Mouse (Mus musculus) bone marrow, adult 2 months (tissue): ENCODE results near the gene Spata45. TPM values are rescaled to one million over a fixed set of nuclear protein-coding genes. Genes with fewer than 3 reads are reported as not detected.

Source experiments
- H3K27ac ChIP-seq: fragments of 200-500 bp; 2 replicates; pipeline ENCODE4 v1.5.1; 2012; ENCODE audit warnings: low read depth, mild to moderate bottlenecking, control low read depth, inconsistent platforms, low read length; ENCODE audit not compliant: control insufficient read depth, poor library complexity, insufficient read depth
- H3K4me1 ChIP-seq: fragments of 200-500 bp; 2 replicates; pipeline ENCODE4 v1.6.1; 2011; ENCODE audit warnings: low read length; ENCODE audit not compliant: control insufficient read depth, insufficient read depth
- H3K4me3 ChIP-seq: fragments of 200-500 bp; replicated peaks from 2 replicates; pipeline ENCODE3; 2011; ENCODE audit warnings: mild to moderate bottlenecking, low read depth, low read length, control low read depth; ENCODE audit not compliant: control insufficient read depth
- CTCF ChIP-seq: fragments of 200-500 bp; IDR thresholded peaks from 2 replicates; pipeline ENCODE4 v1.5.1; 2011; ENCODE audit warnings: low read length, control low read depth; ENCODE audit not compliant: control insufficient read depth, insufficient read depth
- POLR2A ChIP-seq: fragments of 200-500 bp; IDR thresholded peaks from 2 replicates; pipeline ENCODE4 v1.6.1; 2011; ENCODE audit warnings: low read depth, mild to moderate bottlenecking, control low read depth, low read length, borderline replicate concordance; ENCODE audit not compliant: control insufficient read depth
- WGBS: fragments of 180-500 bp; shearing (Covaris S2); methylation state at CpG from one replicate; pipeline ENCODE4 v1.1.7; 2018; 5-methylcytosine and 5-hydroxymethylcytosine counted together
- polyA plus RNA-seq: library from polyadenylated mRNA; stranded (reverse); fragments of >200 nt; gene quantifications from 2 replicates; pipeline ENCODE4 v1.2.4, GENCODE M21; 2011; ENCODE audit warnings: low replicate concordance; ENCODE audit not compliant: missing spikeins, insufficient read depth, insufficient read length

Spata45 gene
- not detected in 2 replicates for polyA plus RNA-seq

DNA sequence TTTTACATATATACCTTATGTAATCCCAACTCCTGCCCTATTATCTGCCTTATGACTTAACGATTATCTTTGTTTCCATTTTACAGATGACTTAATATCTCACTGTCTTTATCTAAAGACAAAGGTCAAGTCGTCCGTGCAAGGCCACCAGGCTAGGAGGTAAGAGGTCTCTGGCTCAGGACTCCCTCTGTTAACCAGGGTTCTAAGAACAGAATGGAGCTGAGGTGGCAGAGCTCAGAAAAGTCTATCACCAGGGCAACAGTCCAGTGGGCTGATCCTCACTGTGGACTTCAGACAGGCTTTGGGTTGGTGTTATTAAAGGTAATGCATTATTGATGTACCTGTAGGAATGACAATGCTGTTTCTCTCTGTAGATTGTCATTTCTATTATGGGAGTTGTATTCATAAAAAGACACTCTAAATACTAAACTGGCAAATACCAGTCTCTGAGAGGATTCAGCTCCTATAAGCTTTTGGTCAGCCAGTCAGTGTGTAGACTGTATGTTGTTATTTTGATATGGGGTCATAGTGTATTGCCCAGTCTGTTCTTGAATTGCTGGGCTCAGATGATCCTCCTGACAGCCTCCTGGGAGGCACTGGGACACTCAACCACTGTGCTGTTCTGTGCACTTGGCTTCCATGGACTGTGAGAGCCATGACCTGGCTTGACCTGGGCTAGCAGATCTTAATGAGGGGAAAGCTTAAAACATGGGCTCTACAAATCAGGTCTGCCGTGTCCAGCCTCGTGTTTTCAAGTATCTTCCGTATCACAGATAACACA is at the start of gene Spata45:
Gene Spata45, plus strand, starts transcription at position 86 of the 781 bp plus-strand sequence.
- H3K27ac ChIP-seq: no peak within 1 kb of the TSS
- H3K4me1 ChIP-seq: no peaks in the 10 kb centered on the region
- no peak for TF ChIP-seq POLR2A
- no peak for TF ChIP-seq CTCF
- 75% methylated on average over 6 of the region's 6 CpGs for WGBS
- no peak within 1 kb of the TSS for H3K4me3 ChIP-seq

DNA sequence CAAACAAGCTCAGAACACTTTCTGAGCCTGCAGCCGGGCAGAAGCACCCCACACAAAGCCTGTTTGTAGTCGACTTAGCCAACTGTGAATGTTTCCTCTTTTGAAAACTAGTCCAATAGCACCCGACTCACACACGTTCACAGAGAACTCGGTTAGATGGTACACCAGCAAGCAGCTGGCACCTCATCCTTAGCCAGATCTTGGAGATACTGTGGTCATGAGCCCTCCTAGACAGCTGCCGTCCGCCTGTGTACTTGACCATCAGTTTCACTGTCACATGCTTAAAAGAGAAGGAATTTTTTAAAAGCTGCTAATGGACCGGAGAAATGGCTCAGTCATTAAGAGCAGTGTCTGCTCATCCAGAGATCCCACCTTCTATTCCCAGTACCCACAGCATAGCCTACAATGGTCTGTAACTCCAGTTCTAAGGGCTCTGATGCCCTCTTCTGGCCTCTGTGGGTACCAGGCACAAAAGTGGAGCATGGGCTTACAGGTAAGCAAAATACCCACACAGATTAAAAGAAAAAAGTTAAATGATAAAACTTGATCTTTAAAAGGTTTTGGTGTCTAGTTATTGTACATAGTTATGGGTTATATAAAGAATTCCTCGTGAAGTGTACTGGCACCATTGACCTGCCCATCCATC is 46.9 kb upstream of the Spata45 start:
- TF ChIP-seq POLR2A (no peak), CTCF (peak; percentile 18; the same call in 1 of the 2 replicates)
- no peak overlapping the region for H3K27ac ChIP-seq
- WGBS: 70% methylated on average over 9 of the region's 9 CpGs

DNA sequence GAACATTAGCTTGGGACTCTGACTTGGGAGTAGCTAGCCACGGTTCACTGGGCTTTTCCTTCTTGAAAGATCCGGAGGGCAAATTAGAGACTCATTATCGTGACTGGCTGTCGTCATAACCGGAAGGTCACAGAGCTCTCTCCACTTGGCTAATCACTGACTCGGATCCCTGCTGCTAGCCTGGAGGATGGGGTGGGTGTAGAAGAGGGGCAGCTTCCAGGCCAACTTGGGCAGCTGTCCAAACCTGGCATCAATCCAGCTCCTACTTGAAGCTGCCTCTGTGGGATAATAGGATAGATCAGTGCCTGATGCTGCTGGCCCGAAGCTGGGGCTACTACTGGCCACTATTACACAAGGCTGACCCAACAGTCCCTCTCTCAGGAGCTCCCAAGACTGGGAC is 40.9 kb upstream of the Spata45 start:
- no peak overlapping the region for H3K4me3 ChIP-seq
- no peak for TF ChIP-seq CTCF
- TF ChIP-seq POLR2A: no peak
- no peak overlapping the region for H3K27ac ChIP-seq
- 76% methylated on average over 7 of the region's 7 CpGs for WGBS
- no peaks in the 10 kb centered on the region for H3K4me1 ChIP-seq

More for the DNA sequence above, 46.9 kb upstream of the Spata45 start:
- Histone ChIP-seq H3K4me1 (no peaks in the 10 kb centered on the region), H3K4me3 (no peak overlapping the region)

DNA sequence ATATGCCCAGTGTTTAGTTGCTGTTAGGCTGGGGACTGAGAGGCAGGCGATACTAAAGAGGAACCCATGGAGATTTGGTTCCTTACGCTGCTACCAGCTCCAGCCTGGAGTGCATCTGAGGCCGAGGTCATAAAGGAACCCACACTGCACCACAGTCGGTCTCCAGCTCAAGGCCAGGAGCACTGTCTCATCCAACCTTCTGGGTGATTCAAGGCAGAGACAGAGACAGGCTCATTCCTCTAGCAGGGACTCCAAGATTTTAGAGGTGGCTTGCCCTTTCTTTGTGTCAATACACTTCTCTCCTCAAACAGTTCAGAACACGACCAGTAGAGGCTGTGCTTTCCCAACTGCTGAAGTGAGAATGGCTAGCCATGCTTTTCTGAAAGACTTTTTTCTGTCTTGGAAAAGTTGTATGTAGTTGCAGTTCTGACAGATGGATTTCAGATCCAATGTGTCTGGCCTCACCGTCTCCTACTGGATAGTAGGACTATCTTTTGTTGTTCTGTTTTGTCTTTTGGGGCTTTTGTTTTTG is 40.0 kb upstream of the Spata45 start:
- TF ChIP-seq POLR2A (no peak), CTCF (no peak)
- H3K4me3 ChIP-seq: no peak overlapping the region
- H3K27ac ChIP-seq: no peak overlapping the region
- 55% methylated on average over 6 of the region's 6 CpGs for WGBS
- H3K4me1 ChIP-seq: no peaks in the 10 kb centered on the region

DNA sequence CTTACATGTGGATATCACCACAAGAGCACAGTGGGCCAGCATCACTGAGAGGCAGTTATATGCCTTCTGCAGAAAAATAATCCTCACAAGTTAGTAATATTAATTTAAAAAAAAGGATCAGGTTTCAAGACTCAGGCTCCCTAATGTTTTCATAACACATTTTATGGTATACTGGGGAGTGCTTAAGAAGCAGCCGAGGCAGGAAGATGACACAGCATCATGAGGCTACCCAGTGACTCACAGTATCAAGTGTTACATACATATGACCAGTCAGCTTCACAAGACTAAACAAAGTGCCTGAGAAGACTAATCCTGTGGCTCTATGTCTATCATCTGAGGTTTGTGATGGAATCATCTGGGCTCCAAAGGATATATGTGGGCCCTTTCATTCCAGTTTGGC is 38.4 kb upstream of the Spata45 start:
- WGBS: 39% methylated on average over 1 of the region's 1 CpGs
- Histone ChIP-seq H3K4me3 (no peak overlapping the region), H3K4me1 (no peaks in the 10 kb centered on the region), H3K27ac (no peak overlapping the region)
- no peak for TF ChIP-seq POLR2A

DNA sequence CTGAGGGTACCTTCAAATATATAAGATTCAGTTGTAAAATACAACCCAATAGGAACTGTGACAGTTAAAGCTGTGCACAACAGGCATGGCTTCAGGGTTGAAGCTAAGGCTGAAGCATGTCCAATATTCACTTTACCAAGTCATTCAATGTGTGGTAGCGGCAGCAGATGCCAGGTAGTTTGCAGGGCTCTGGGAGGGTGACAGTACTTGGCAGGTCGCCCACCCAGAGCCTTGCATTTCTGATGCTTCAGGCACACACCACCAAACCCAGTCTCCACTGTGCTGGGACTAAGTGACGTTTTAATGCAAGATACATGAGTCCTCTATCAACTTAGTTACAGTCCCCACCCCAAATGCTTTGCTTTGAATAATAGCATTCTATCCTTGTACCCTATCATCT is 35.8 kb upstream of the Spata45 start:
- TF ChIP-seq CTCF (no peak), POLR2A (no peak)
- 74% methylated on average over 3 of the region's 3 CpGs for WGBS
- H3K4me3 ChIP-seq: no peak overlapping the region
- H3K4me1 ChIP-seq: no peaks in the 10 kb centered on the region
- H3K27ac ChIP-seq: no peak overlapping the region

DNA sequence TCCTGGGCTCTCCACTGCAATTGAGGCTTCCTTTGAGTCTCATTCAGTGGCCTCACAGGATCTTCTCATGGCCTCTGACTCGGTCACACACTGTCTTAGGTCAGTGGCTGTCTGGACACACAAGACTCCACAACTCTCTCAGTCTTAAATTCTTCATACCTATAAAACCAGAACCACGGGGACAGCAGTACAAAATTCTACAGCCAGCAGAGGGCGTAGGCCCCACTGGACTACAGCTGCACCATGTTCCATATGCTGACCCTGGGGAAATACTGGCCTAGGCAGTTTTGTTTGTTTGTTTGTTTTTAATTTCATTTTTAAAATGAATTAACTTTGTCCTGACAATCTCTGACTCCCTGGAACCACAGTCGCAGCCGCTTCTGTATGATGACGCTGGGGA is 34.2 kb upstream of the Spata45 start:
- 69% methylated on average over 6 of the region's 6 CpGs for WGBS
- Histone ChIP-seq H3K27ac (no peak overlapping the region), H3K4me3 (no peak overlapping the region), H3K4me1 (no peaks in the 10 kb centered on the region)
- no peak for TF ChIP-seq POLR2A
- peak; percentile 48; the same call in 1 of the 2 replicates for TF ChIP-seq CTCF

DNA sequence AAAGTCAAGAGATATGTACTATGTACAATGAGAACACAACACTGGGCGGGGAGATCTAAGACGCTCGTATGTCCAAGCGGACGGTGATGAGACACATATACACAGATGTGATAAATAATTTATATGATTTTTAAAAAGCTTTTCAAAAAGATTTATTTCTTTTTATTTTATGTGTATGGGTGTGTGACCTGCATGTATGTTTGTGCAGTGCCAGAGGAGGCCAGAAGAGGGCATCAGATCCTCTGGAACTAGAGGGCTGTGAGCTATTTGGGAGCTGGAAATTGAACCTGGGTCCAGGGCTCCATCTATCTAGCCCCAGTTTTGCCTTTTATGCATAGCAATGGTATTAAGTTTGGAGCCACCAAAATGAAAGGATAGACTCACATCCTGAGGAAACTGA is 27.7 kb upstream of the Spata45 start:
- Histone ChIP-seq H3K4me3 (no peak overlapping the region), H3K27ac (no peak overlapping the region), H3K4me1 (no peaks in the 10 kb centered on the region)
- 95% methylated on average over 5 of the region's 5 CpGs for WGBS
- TF ChIP-seq CTCF: peak; percentile 37; the same call in 1 of the 2 replicates
- TF ChIP-seq POLR2A: no peak
